Mouse (Mus musculus) kidney, adult 18-20 months (tissue): ENCODE data around the gene Syne3.

Source experiments
- DNase-seq: peaks from one replicate; pipeline ENCODE4 v3.0.0; 2021

The Syne3 gene

GRCm38 (mm10) chr12:104917927-104918326 is 91.7 kb downstream of the Syne3 start:
- DNase-seq, result no peak

GRCm38 (mm10) chr12:104917297-104917696 is 92.3 kb downstream of the Syne3 start:
- DNase-seq, result no peak

- no peak for DNase-seq
Observed at GRCm38 (mm10) chr12:104916776-104917175, 92.8 kb downstream of the Syne3 start.

GRCm38 (mm10) chr12:104915681-104916080 is 93.9 kb downstream of the Syne3 start:
- no peak for DNase-seq

- no peak for DNase-seq
Observed at GRCm38 (mm10) chr12:104912990-104913389, 96.6 kb downstream of the Syne3 start.

GRCm38 (mm10) chr12:104912281-104912933 is 97.2 kb downstream of the Syne3 start:
- peak; percentile 24 for DNase-seq

- DNase-seq, result no peak
Observed at GRCm38 (mm10) chr12:104909750-104910149, 99.9 kb downstream of the Syne3 start.

- DNase-seq, result no peak
Observed at GRCm38 (mm10) chr12:104908986-104909385, 100.6 kb downstream of the Syne3 start.

- DNase-seq, result no peak
Observed at GRCm38 (mm10) chr12:104908024-104908781, 101.4 kb downstream of the Syne3 start.

GRCm38 (mm10) chr12:104907133-104907532 is 102.5 kb downstream of the Syne3 start:
- no peak for DNase-seq

- DNase-seq, result no peak
Observed at GRCm38 (mm10) chr12:104904138-104904537, 105.5 kb downstream of the Syne3 start.

GRCm38 (mm10) chr12:104902392-104903053 is 107.1 kb downstream of the Syne3 start:
- DNase-seq, result no peak

- DNase-seq, result no peak
Observed at GRCm38 (mm10) chr12:104901320-104901719, 108.3 kb downstream of the Syne3 start.

- DNase-seq, result no peak
Observed at GRCm38 (mm10) chr12:104899835-104900234, 109.8 kb downstream of the Syne3 start.

GRCm38 (mm10) chr12:104899161-104899560 is 110.4 kb downstream of the Syne3 start:
- DNase-seq, result peak; percentile 25

- peak; percentile 47 for DNase-seq
Observed at GRCm38 (mm10) chr12:104898718-104899117, 110.9 kb downstream of the Syne3 start.

- peak; percentile 67 for DNase-seq
Observed at GRCm38 (mm10) chr12:104897051-104897618, 112.5 kb downstream of the Syne3 start.

- peak; percentile 80 for DNase-seq
Observed at GRCm38 (mm10) chr12:104896640-104897039, 113.0 kb downstream of the Syne3 start.

GRCm38 (mm10) chr12:104892245-104892644 is 117.4 kb downstream of the Syne3 start:
- DNase-seq, result no peak

GRCm38 (mm10) chr12:104890066-104890465 is 119.5 kb downstream of the Syne3 start:
- DNase-seq, result no peak

GRCm38 (mm10) chr12:104886104-104886503 is 123.5 kb downstream of the Syne3 start:
- DNase-seq, result no peak

GRCm38 (mm10) chr12:104882533-104882932 is 127.1 kb downstream of the Syne3 start:
- DNase-seq, result peak; percentile 23

GRCm38 (mm10) chr12:104882061-104882460 is 127.5 kb downstream of the Syne3 start:
- DNase-seq, result no peak
